Mouse (Mus musculus): ENCODE data around the gene Grcc10.
A peak's percentile ranks its signal among the peaks of the same experiment; 100 is the strongest.

Gene Grcc10

DNA sequence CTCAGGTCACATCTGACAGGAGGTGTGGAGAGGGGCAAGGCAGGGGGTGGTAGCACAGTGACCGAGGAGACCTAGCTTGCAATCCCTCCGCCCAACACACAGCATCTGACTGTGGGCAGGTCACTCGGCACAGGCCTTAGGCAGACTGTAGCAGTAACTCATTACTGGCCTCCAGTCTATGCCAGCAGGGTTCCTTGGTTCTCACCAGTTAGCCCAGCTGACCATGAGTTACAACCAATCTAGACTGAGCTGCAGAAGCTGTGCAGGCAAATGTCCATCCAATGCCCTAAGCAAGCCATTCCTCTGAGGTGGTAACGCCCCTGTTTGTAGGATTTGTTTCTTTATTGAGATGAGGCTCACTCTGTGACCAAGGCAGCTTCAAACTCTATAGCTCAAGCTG lies 41.8 kb downstream of the Grcc10 start:
- DNase-seq: no peak

DNA sequence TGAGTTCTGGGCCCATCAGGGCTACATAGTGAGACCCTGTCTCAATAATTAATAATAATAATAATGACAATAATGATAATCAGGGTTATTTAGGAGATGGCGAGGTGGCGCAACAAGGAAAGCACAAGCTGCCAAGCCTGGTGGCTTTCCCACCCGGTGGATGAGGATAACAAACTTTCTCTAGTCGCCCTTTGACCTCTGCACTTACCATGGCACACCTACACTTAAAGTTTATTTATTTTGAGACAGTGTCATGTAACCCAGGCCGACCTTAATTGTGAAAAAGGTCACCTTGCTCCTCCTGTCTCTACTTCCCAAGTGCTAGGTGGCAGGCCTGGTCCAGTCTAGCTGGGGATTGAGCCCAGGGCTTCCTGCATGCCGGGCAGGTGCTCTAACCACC lies 42.4 kb downstream of the Grcc10 start:
- DNase-seq: no peak

DNA sequence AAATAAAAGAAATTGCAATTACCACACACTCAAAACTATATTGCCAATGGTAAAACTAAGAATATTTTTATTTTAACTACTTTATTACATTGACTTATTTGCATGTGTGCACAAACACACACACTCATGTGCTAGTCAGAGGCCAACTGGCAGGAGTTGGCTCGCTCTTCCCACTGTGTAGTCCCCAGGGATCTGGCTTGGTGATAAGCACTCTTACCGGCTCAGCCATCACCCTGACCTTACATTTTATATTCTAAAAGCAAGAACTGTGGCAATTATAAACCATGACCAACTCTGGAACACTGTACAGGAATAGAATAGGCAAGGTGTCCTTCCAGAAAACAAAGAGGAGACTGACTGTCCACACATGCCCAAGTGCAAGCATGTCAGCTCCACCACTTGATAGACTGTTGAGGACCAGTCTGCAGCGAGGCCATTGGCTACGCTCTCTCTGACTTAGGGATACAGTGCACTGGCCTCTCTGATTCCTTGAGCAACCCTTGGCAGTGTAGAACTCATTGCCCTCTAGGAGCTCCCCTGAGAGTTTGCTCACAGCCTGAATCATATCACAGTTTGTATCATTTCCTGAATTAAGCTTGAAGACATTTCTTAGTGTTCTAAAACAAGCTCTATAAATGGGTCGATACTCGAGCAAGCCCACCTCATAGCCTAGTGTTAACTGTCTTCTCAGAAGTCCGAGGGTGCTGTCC lies 44.6 kb downstream of the Grcc10 start:
- DNase-seq: no peak

DNA sequence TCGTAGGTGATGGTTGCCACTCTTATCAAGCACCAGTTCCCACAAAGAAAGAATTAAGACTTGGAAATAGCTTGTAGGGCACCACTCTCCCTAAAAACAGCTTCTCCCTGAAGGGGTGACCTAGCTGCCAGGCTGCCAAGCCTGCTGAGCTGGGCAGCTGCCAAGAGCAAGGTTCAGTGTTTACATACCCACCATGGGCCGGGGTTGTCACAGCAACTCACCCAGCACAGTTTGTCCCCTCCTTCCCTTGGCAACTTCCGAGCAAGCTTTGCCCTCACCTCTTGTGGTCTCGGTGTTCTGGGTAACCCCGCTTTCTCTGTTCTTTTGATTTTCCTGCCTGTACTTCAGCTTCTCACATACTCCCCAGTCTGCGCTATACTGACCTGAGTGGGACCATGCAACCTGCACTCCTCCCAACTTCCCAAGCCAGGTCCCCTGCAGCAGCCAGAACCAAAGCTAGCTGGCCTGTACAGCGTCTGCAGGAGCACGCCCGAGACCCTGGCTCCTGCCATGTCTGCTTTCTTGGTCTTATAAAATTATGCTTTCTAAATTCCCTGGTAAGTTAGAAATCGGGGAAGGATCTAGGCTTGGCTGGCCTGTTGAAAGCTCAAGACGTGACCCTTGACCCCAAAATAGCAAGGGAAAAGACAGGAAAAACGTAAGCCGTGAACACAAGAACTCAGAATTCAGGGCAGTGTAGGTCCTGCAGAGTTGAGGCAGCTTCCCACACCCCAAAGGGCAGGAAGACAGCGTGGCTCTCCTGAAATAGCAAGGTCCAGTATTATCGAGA lies 46.8 kb downstream of the Grcc10 start:
- DNase-seq: peak; percentile 55

DNA sequence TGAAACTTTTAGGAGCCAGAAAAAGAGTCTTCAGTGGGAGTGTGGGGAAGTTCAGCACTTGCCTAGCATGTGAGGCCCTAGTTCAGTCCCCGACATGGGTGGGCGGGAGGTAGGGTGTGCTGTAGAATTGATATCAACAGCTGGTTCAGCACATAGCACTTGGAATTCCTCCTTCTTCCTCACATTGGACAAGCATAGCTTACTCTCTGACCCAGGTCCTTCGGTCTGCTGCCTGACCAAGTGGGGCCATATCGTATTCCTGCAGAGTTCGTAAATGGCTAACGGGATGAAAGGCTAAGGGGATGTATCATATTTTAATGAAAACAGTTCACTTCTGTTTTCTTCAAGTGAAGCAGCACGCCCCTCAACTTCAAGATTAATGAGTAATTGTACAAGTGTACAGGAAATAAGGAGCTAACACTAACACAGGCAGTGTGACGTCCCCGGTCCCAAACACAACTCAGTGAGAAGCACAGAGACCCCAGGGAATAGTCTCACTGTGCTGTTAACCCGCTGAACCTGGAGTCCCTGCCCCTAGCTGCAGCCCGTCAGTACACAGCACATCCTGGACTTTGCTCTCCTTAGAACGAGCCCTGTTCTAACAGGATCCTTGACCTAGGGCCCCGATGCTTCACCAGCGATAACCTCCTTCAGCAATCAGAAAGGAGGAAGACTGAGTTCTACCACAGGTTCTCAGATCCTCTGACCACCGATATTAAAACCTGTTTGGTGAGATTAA lies 47.8 kb downstream of the Grcc10 start:
- DNase-seq: no peak

DNA sequence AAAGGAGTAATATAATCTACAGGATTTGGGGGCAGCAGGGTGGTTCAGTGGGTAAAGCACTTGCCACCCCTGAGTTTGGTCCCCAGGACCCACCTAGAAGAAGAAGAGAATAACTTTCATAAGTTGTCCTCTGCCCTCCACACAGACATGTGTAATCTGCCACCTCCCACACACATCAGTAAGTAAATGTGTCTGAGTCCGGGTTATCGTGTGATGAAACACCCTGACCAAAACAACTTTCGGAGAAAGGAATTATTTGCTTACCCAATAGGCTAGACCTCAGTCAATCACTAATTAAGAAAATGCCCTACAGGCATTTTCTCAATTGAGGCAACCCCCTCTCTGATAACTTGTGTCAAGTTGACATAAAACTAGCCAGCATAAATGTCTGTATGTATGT lies 50.7 kb downstream of the Grcc10 start:
- no peak for DNase-seq

Measured in thymus, postnatal 25 days (tissue).